Mouse (Mus musculus) heart, embryonic 13.5 days (tissue): ENCODE measurements around the gene Siah3. TPM values are rescaled to one million over a fixed set of nuclear protein-coding genes. Genes with fewer than 3 reads are reported as not detected.
A peak's percentile ranks its signal among the peaks of the same experiment; 100 is the strongest.

Experiments used
- ATAC-seq: fragments of 200-750 bp; cut with Nextera tagmentation; 2 replicates; pipeline ENCODE4 v1.8.0; 2017; ENCODE audit warnings: moderate TSS enrichment; ENCODE audit not compliant: insufficient number of reproducible peaks, low FRiP score, low TSS enrichment; ENCODE audit errors: extremely low read depth
- H3K27ac ChIP-seq: fragments of 300-500 bp; sonication (generic); replicated peaks from 2 replicates; pipeline ENCODE4 v1.5.1; 2015; ENCODE audit warnings: moderate library complexity, mild to moderate bottlenecking, inconsistent platforms
- H3K27me3 ChIP-seq: fragments of 300-500 bp; sonication (generic); replicated peaks from 2 replicates; pipeline ENCODE4 v1.6.1; 2015; ENCODE audit warnings: mild to moderate bottlenecking, inconsistent platforms
- H3K36me3 ChIP-seq: fragments of 300-500 bp; sonication (generic); 2 replicates; pipeline ENCODE4 v1.6.1; 2015; ENCODE audit warnings: mild to moderate bottlenecking, inconsistent platforms
- H3K4me1 ChIP-seq: fragments of 300-500 bp; sonication (generic); 2 replicates; pipeline ENCODE4 v1.6.1; 2015; ENCODE audit warnings: inconsistent platforms
- H3K4me2 ChIP-seq: fragments of 300-500 bp; sonication (generic); 2 replicates; pipeline ENCODE4 v1.6.1; 2015; ENCODE audit warnings: inconsistent platforms, mild to moderate bottlenecking, moderate library complexity
- H3K4me3 ChIP-seq: fragments of 300-500 bp; sonication (generic); 2 replicates; pipeline ENCODE4 v1.5.1; 2015; ENCODE audit warnings: moderate library complexity, mild to moderate bottlenecking, inconsistent platforms
- H3K9ac ChIP-seq: fragments of 300-500 bp; sonication (generic); 2 replicates; pipeline ENCODE4 v1.6.1; 2015; ENCODE audit warnings: inconsistent platforms, mild to moderate bottlenecking, moderate library complexity
- H3K9me3 ChIP-seq: fragments of 300-500 bp; sonication (generic); 2 replicates; pipeline ENCODE4 v1.6.1; 2016; ENCODE audit warnings: inconsistent platforms
- WGBS: fragments of 180-500 bp; shearing (Covaris S2); methylation state at CpG from one replicate; pipeline ENCODE4 v1.1.7; 2015; ENCODE audit warnings: mixed read lengths; 5-methylcytosine and 5-hydroxymethylcytosine counted together
- polyA plus RNA-seq: library from polyadenylated mRNA; unstranded; fragments of >200 nt; fragmentation: Nextera tagmentation; extraction: Ambion mirVana; gene quantifications from 2 replicates; pipeline ENCODE4 v1.2.1, GENCODE M21; 2015

The Siah3 gene
- polyA plus RNA-seq, 1 experiment from 2014 or later = not detected

DNA sequence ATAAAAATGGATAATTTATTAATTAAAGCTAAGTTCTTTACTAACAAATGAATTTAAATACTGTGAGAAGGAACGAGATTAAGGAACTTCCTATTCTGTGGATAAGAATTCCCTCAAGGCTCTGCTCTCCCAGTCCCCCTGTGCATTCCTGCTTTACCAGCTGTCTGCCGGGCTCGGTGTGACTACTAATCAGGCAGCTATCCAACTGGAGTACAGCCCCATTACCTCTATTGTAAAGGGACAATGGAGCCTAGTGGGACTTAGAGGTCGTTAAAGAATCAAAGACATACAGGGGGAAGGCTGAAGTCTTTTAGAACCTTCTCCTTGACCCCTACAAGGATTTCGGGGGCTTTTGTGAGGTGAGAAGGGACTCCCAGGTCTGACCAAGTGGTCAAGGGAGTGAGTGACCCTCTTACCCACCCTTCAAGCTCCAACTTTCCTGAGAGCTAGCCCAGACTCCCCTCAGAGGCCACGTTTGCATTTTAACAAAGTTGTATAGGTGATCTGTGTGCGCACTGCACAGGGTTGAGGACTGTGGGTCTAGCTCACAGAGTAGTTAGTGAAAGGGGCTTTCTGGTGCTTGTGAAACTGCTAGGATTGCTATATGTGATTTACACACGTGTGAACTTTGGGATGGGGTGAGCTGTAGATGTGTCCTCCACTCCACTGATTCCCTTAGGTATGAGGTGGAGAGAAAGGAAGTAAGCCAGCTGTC is 49.5 kb downstream of the Siah3 start:
- no peak overlapping the region for H3K4me2 ChIP-seq
- no peaks in the 10 kb centered on the region for H3K9me3 ChIP-seq
- H3K36me3 ChIP-seq = no peaks in the 10 kb centered on the region
- H3K4me1 ChIP-seq = peaks cover 24% of the 10 kb centered on the region
- no peak overlapping the region for H3K9ac ChIP-seq
- WGBS = 39% methylated on average over 8 of the region's 8 CpGs
- H3K27ac ChIP-seq = no peak overlapping the region
- no peak for ATAC-seq
- H3K4me3 ChIP-seq = no peak overlapping the region
- peaks cover 12% of the 10 kb centered on the region for H3K27me3 ChIP-seq

DNA sequence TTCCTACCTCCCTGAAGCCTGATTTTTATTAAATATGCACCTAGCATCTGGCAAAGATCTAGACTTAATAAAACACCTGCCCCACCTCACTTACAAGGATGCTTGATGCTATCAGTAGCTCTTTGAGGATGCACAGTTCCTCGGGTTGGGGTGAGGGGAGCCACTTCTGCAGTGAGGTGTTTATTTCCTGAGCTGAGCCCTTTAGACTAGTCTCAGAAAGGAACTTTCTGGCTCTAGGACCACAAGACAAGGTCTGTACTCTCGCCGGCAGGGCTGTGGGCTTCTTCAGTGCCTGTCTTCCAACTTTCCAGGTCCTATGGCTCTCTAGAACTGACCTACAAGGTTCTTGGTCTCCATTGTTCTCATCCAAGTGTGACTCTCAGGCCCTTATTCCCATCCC is 50.5 kb downstream of the Siah3 start:
- H3K9me3 ChIP-seq = no peaks in the 10 kb centered on the region
- peaks cover 12% of the 10 kb centered on the region for H3K27me3 ChIP-seq
- no peak overlapping the region for H3K4me3 ChIP-seq
- no peak overlapping the region for H3K4me2 ChIP-seq
- H3K9ac ChIP-seq = no peak overlapping the region
- H3K4me1 ChIP-seq = peaks cover 24% of the 10 kb centered on the region
- H3K36me3 ChIP-seq = no peaks in the 10 kb centered on the region
- no peak for ATAC-seq
- 85% methylated on average over 3 of the region's 3 CpGs for WGBS
- H3K27ac ChIP-seq = no peak overlapping the region

DNA sequence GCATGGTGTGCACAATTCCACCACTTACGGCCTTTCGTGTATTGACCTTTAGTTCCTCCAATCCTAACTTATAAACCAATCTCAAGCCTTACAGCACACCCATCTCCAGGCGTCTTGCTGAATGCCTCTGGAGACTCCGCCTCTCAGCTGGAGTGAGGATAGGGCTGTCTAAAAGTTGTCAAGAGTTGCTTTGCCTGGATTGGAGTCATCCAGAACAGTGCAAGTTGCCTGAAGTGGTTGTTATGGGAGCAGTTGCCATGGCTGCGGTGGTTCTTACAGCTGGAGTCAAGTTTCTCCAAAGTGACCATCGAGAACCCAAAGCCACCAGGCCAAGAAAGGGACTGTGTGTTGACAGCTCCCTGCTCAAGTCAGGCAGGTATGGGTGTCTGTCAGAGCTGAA is 54.3 kb downstream of the Siah3 start:
- Histone ChIP-seq H3K9ac (no peak overlapping the region), H3K27me3 (peaks cover 16% of the 10 kb centered on the region), H3K4me2 (no peak overlapping the region), H3K36me3 (no peaks in the 10 kb centered on the region), H3K4me1 (peaks cover 3% of the 10 kb centered on the region), H3K27ac (no peak overlapping the region), H3K4me3 (no peak overlapping the region), H3K9me3 (no peaks in the 10 kb centered on the region)
- WGBS = 74% methylated on average over 6 of the region's 6 CpGs
- no peak for ATAC-seq

DNA sequence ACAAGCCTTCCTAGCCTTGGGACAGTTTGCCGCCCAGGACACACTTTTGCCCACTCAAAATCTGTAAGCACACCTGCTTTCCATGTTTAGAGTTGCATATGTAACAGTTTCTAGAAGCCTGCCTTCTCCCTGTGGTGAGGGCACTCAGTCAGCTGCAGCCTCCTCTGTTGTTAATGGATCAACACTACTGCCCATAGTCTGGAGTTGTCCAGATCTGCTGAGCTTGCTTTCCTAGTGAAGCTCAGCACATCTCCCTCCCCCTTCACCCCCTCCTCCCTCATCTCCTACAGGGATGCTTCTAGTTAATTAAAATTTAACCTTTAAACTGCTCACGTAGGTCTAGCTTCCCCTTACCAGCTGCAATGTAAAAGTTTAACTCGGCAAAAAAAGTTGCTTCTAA is 57.2 kb downstream of the Siah3 start:
- Histone ChIP-seq H3K4me3 (no peak overlapping the region), H3K27ac (no peak overlapping the region), H3K9ac (no peak overlapping the region), H3K36me3 (no peaks in the 10 kb centered on the region), H3K9me3 (no peaks in the 10 kb centered on the region), H3K27me3 (peaks cover 12% of the 10 kb centered on the region; the same call in 1 of the 2 replicates), H3K4me1 (no peaks in the 10 kb centered on the region), H3K4me2 (no peak overlapping the region)
- ATAC-seq = no peak
- 67% methylated on average over 3 of the region's 3 CpGs for WGBS

DNA sequence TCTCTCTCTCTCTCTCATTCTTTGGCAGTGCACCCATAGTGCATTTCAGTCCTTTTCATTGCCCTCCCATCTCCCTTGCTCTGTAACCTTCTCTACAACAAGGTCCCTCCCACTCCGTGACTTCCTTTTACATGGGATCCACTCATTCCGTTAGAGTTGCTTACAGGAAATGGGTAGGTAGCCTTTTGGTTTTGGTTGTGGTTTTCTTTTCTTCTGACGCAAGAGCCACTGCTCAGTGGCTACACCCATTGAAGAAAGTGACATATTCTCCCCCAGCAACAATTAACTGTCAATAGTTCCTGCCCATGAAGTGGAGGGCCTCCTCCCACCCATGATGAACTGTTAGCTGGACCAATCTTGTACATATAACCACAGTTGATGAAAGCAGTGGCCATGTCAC is 60.4 kb downstream of the Siah3 start:
- H3K27ac ChIP-seq = no peak overlapping the region
- WGBS = 89% methylated on average over 3 of the region's 3 CpGs
- no peaks in the 10 kb centered on the region for H3K9me3 ChIP-seq
- no peak overlapping the region for H3K9ac ChIP-seq
- no peak for ATAC-seq
- H3K27me3 ChIP-seq = peaks cover 10% of the 10 kb centered on the region; the same call in 1 of the 2 replicates
- H3K4me1 ChIP-seq = peaks cover 17% of the 10 kb centered on the region
- H3K36me3 ChIP-seq = no peaks in the 10 kb centered on the region
- H3K4me3 ChIP-seq = no peak overlapping the region
- no peak overlapping the region for H3K4me2 ChIP-seq

DNA sequence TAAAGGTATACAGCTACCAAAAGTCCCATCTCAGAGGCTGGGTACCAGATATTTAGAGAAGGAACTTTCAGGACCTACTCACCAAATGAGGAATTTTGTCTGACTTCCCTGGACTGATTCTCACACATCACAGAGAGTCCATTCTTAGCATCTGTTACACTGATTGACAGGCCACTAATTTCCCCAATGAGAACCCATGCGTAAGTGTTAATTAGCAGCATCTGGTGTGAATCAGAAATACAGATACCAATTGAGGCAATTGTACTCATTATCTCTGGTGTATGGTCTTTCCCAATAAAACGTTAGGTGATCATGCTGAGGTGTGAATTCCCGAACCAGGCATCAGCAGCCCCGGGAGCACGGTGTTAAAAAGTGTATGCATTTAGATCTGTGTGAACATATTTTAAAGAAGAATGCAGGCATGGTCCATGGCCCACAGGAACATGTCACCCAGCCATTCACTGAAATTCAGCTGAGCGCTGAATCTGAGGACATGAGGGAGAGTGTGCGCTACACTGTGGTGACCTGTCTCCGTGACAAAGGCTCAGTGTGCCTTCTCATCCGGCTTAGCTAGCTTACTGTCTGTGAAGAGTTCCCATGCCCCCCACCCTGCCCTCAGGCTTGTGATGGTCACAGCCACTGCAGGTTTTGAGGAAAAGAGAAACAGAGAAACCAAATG is 61.3 kb downstream of the Siah3 start:
- 70% methylated on average over 9 of the region's 9 CpGs for WGBS
- Histone ChIP-seq H3K9ac (no peak overlapping the region), H3K4me1 (peaks cover 17% of the 10 kb centered on the region)

DNA sequence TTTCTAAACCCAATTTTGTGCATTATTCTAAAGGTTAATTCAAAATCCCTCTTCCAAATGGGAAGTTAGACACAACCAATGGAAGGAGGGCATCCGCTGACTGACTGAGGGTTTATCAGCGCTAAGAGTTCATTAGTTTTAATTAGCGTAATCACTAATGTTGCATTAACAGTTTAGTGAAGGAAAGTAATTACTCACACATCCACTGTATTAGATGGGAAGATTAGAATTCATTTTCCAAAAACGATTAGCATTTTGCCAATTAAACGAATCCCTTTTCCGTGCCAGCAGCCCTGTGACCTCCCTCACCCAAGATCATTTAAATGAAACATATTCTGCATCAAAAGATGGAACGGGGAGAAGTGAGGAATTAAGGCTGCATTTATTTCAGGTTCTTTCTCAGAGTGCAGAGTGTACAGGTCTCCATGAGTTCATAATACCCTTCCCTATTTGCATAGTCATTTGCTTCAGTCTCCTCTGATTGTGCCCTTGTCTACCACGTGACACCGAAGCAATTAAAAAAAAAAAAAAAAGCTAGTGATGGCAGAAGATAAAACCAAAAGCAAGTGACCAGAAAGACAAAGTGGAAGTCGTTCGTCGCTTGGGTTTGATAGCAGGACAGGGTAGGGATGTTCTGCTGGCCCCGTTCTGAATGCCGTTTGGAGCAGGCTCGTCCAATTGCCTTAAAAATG is 62.6 kb downstream of the Siah3 start:
- no peak overlapping the region for H3K9ac ChIP-seq
- ATAC-seq = no peak
- H3K36me3 ChIP-seq = no peaks in the 10 kb centered on the region
- peaks cover 10% of the 10 kb centered on the region; the same call in 1 of the 2 replicates for H3K27me3 ChIP-seq
- no peak overlapping the region for H3K27ac ChIP-seq
- H3K4me3 ChIP-seq = peak overlapping the region; percentile 16
- no peaks in the 10 kb centered on the region for H3K9me3 ChIP-seq
- WGBS = 63% methylated on average over 15 of the region's 15 CpGs
- peak overlapping the region; percentile 58 for H3K4me2 ChIP-seq
- H3K4me1 ChIP-seq = peaks cover 17% of the 10 kb centered on the region

More for the DNA sequence above, 61.3 kb downstream of the Siah3 start:
- no peak for ATAC-seq
- no peak overlapping the region for H3K27ac ChIP-seq
- H3K4me2 ChIP-seq = no peak overlapping the region
- no peaks in the 10 kb centered on the region for H3K36me3 ChIP-seq
- H3K4me3 ChIP-seq = no peak overlapping the region
- H3K27me3 ChIP-seq = peaks cover 10% of the 10 kb centered on the region; the same call in 1 of the 2 replicates
- H3K9me3 ChIP-seq = no peaks in the 10 kb centered on the region

DNA sequence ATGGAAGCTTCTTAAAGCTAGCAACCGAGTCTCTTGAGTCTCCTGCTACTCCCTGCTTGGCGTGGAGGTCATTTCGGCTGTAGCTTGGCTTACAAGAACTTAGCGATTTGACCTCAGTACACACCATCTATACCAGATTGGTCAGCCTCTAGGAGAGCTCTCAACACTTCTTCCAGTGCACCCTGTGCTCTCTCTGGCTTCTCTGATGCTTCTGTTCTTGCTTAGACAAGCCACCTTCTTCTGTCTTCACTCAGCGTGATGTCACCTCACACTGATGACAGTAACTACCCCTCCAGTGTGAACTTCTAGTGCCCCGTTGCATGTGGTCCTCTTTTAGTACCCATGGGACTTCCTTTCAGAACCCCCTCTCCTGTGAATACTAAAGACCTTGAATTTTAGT is 63.1 kb downstream of the Siah3 start:
- H3K27me3 ChIP-seq = peaks cover 6% of the 10 kb centered on the region; the same call in 1 of the 2 replicates
- peaks cover 17% of the 10 kb centered on the region for H3K4me1 ChIP-seq
- H3K27ac ChIP-seq = no peak overlapping the region
- H3K9ac ChIP-seq = no peak overlapping the region
- no peak for ATAC-seq
- no peaks in the 10 kb centered on the region for H3K36me3 ChIP-seq
- H3K4me2 ChIP-seq = peak overlapping the region; percentile 58
- H3K4me3 ChIP-seq = peak overlapping the region; percentile 16
- no peaks in the 10 kb centered on the region for H3K9me3 ChIP-seq
- WGBS = 37% methylated on average over 6 of the region's 6 CpGs

DNA sequence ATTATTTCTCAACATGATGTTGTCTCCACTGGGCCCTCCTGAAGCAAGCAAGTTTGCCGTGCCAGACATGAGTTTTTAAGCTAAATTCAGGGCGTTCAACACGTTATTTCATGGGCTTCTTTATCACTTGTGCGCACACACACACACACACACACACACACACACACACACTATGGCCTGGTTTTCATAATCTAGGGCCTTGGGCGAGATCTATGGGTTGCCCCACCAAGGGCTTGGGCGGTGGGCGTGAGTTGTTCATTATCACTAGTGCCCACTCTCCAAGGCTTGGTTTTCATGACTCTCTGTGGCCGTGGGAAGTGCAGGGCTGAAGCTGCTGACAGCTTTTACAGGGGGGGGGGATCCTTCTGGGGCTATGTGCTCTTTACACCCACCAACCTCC is 63.9 kb downstream of the Siah3 start:
- Histone ChIP-seq H3K4me3 (no peak overlapping the region), H3K4me2 (peak overlapping the region; percentile 58; the same call in 1 of the 2 replicates), H3K27me3 (peaks cover 6% of the 10 kb centered on the region; the same call in 1 of the 2 replicates), H3K9me3 (no peaks in the 10 kb centered on the region), H3K27ac (no peak overlapping the region), H3K9ac (no peak overlapping the region), H3K36me3 (no peaks in the 10 kb centered on the region), H3K4me1 (peaks cover 17% of the 10 kb centered on the region)
- no peak for ATAC-seq
- 57% methylated on average over 8 of the region's 8 CpGs for WGBS

DNA sequence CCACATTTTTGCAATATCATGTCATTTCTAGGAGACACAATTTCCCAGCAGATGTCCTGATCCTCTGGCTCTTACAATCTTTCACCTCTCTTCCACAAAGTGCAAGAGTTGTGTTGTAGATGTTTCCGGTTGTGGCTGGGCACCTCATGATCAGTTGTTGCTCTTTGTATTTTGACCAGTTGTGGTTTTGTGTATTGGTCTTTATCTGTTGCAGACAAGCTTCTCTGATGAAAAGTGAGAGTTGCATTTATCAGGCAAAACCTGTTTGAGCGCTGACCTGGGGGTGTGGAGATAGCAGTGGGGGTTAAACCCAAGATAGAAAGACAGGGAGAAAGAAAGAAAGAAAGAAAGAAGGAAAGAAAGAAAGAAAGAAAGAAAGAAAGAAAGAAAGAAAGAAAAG is 68.9 kb downstream of the Siah3 start:
- Histone ChIP-seq H3K9ac (no peak overlapping the region), H3K27ac (no peak overlapping the region), H3K4me2 (no peak overlapping the region), H3K4me3 (no peak overlapping the region), H3K9me3 (no peaks in the 10 kb centered on the region), H3K36me3 (no peaks in the 10 kb centered on the region), H3K4me1 (peaks cover 16% of the 10 kb centered on the region), H3K27me3 (peaks cover 15% of the 10 kb centered on the region; the same call in 1 of the 2 replicates)
- 75% methylated on average over 2 of the region's 2 CpGs for WGBS
- no peak for ATAC-seq

DNA sequence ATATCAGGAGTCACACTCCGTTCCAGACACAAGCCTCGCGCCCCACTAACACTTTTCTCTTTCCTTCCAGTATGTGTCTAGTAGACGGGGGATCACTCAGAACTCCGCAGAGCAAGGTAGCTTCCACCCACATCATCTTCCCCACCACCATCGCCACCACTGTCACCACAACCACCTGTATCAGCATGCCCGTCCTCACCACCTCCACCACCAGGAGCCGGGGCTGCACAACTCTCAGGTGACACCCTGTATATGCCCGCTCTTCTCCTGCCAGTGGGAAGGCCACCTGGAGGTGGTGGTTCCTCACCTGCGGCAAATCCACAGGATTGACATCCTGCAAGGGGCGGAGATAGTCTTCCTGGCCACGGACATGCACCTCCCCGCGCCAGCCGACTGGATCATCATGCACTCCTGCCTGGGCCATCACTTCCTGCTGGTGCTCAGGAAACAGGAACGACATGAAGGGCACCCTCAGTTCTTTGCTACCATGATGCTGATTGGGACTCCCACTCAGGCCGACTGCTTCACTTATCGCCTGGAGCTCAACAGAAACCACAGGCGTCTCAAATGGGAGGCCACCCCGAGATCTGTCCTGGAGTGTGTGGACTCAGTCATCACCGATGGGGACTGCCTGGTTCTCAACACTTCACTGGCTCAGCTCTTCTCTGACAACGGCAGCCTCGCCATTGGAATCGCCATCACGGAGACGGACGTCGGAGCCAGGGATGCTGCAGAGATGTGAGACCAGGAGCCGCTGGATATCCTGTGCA is 69.8 kb downstream of the Siah3 start:
- Histone ChIP-seq H3K9ac (no peak overlapping the region), H3K9me3 (no peaks in the 10 kb centered on the region), H3K4me1 (peaks cover 12% of the 10 kb centered on the region), H3K4me2 (peak overlapping the region; percentile 37), H3K36me3 (no peaks in the 10 kb centered on the region), H3K4me3 (no peak overlapping the region), H3K27ac (no peak overlapping the region), H3K27me3 (peaks cover 15% of the 10 kb centered on the region; the same call in 1 of the 2 replicates)
- ATAC-seq = no peak
- WGBS = 77% methylated on average over 29 of the region's 29 CpGs
